Mouse (Mus musculus) megakaryocyte, embryonic 14.5 days (primary cell): ENCODE data around the gene Chst1.

ENCODE experiments used
- FLI1 ChIP-seq: IDR thresholded peaks from 2 replicates; pipeline ENCODE4 v1.6.1; 2012; ENCODE audit warnings: low read length, inconsistent platforms, mixed read lengths
- GATA1 ChIP-seq: IDR thresholded peaks from 3 replicates; pipeline ENCODE4 v1.6.1; 2012; ENCODE audit warnings: mixed read lengths, low read length, inconsistent platforms, borderline replicate concordance

GRCm38 (mm10) chr2:92562930-92563329 lies 36.6 kb upstream of the Chst1 start:
- no peak for TF ChIP-seq GATA1
- no peak for TF ChIP-seq FLI1
